In the genomic region with DNA sequence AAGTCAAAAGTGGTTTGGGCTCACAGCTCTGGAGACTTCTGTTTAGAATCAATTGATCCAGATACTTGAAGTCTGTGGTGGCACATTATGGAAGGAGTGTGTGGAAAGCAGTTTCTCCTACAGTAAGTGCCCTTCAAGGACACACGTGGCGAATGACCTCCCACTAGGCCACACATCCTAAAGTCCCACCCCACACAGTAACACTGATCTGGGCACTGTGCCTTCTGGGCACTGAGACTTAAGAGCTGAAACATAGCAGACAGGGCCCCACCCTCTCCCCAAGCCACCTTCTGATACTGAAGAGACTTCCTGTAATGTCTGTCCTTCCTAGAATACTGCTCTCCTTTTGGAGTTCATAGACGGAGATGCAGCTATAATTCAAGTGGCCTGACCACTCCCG, we compare ENCODE assay signal across 27 mouse cellular contexts.
"Had no signal": no experiment of that assay in that cellular context is flagged by ENCODE, and none has a peak within 500 bp of the region (broad histone marks: within the 10 kb centered on the region; RNA-seq: fewer than 3 reads in every experiment).

No protein-coding gene starts in this region.

- H3K4me1 ChIP-seq: heart, embryonic 13.5 days; heart, embryonic 15.5 days; hindbrain, embryonic 13.5 days; hindbrain, embryonic 15.5 days; intestine, embryonic 15.5 days; limb, embryonic 12.5 days; liver, embryonic 13.5 days; liver, embryonic 15.5 days had no signal

- H3K27ac ChIP-seq: heart, adult 2 months; heart, embryonic 13.5 days; heart, embryonic 15.5 days; hindbrain, embryonic 13.5 days; hindbrain, embryonic 15.5 days; intestine, embryonic 15.5 days; layer of hippocampus, adult 2 months; left cerebral cortex, adult 2 months; limb, embryonic 10.5 days; limb, embryonic 12.5 days; liver, embryonic 13.5 days; liver, embryonic 15.5 days had no signal

- H3K36me3 ChIP-seq: heart, embryonic 13.5 days; heart, embryonic 15.5 days; hindbrain, embryonic 13.5 days; hindbrain, embryonic 15.5 days; intestine, embryonic 15.5 days; limb, embryonic 10.5 days; limb, embryonic 12.5 days; liver, embryonic 13.5 days; liver, embryonic 15.5 days had no signal

- H3K9me3 ChIP-seq: heart, embryonic 13.5 days; heart, embryonic 15.5 days; hindbrain, embryonic 13.5 days; hindbrain, embryonic 15.5 days; intestine, embryonic 15.5 days; limb, embryonic 10.5 days; limb, embryonic 12.5 days; liver, embryonic 13.5 days; liver, embryonic 15.5 days had no signal

- H3K4me3 ChIP-seq: heart, adult 2 months; heart, embryonic 13.5 days; heart, embryonic 15.5 days; hindbrain, embryonic 13.5 days; hindbrain, embryonic 15.5 days; intestine, embryonic 15.5 days; layer of hippocampus, adult 2 months; left cerebral cortex, adult 2 months; limb, embryonic 10.5 days; limb, embryonic 12.5 days; liver, embryonic 13.5 days; liver, embryonic 15.5 days had no signal

- DNase-seq: gastrocnemius, postnatal 14 days; heart, adult 11 months; heart, adult 2 months; heart, postnatal 14 days; heart, postnatal 36 days; kidney, adult 18-20 months; kidney, adult 8-10 months; kidney, postnatal 10 days; kidney, postnatal 25 days; kidney, postnatal 4 days; liver; liver, embryonic 13.5 days; lung, adult 18-20 months had no signal

- H3K4me2 ChIP-seq: heart, embryonic 11.5 days; heart, embryonic 13.5 days; heart, embryonic 15.5 days; hindbrain, embryonic 13.5 days; hindbrain, embryonic 15.5 days; intestine, embryonic 15.5 days; limb, embryonic 12.5 days; liver, embryonic 11.5 days; liver, embryonic 13.5 days; liver, embryonic 15.5 days had no signal

- H3K27me3 ChIP-seq: heart, embryonic 13.5 days; heart, embryonic 15.5 days; hindbrain, embryonic 13.5 days; hindbrain, embryonic 15.5 days; intestine, embryonic 15.5 days; limb, embryonic 12.5 days; liver, embryonic 13.5 days; liver, embryonic 15.5 days had no signal

- H3K9ac ChIP-seq: heart, embryonic 13.5 days; heart, embryonic 15.5 days; hindbrain, embryonic 13.5 days; hindbrain, embryonic 15.5 days; intestine, embryonic 15.5 days; limb, embryonic 12.5 days; liver, embryonic 13.5 days; liver, embryonic 15.5 days had no signal

- ATAC-seq: inflammation-experienced regulatory T-cells, adult 6 months; intestine, embryonic 15.5 days; intestine, postnatal 0 days had no signal
